Mouse (Mus musculus) right cerebral cortex, adult 2 months (tissue): ENCODE measurements at regions not wholly inside any gene's neighbourhood (a gene's known extent, or its start where the extent isn't known, plus 50 kb on each side); places are given as distances from the start of the nearest gene placed in this dataset.
A peak's percentile ranks its signal among the peaks of the same experiment; 100 is the strongest.

ENCODE experiments used
- DNase-seq, 2 experiments: peaks; one replicate each; pipeline ENCODE4 v3.0.0; 2021 to 2022; ENCODE audit warnings: low spot score in 2 of 2

- DNase-seq = no peak
Measured at GRCm38 (mm10) chr13:18063677-18064076, 70.5 kb upstream of the Yae1d1 start.

DNA sequence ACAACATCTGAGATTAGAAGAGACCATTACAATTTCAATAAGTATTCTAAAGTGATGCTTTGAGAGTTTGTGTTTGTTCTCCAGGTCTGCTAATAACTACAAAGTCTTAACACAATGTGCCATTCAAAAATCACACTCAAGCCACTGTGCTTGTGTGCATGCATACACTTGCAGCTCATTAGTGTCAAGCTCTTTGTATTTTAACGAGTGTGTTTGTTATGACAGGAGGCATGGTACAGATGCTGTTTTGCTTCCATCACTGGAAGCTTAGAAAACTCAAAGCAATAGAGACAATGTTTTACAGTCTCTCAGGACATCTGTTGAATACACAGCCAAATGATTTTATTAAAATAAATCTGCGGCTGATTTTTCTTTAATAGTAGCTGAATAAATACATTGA, 67.1 kb upstream of the Yae1d1 start:
- DNase-seq = no peak

GRCm38 (mm10) chr13:18057231-18057912, 64.2 kb upstream of the Yae1d1 start:
- DNase-seq = peak; percentile 74 to 84

DNA sequence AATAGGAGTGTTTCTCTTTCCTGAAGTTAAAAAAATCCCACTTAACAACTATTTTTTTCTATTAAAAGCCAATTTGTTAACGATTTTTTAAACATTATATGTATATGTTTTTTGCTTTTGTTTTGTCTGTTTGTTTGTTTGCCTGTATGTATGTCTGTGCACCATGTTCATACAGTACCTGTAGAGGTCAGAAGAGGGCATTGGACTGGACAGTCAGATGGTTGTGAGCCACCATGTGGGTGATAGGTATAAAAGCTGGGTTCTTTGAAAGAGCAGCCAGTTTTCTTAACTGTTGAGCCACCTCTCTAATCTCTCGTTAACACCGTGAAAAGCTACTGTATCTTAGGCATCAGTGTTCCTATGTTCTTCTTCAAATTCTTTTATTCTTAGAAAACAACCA, 63.7 kb upstream of the Yae1d1 start:
- DNase-seq = no peak

DNA sequence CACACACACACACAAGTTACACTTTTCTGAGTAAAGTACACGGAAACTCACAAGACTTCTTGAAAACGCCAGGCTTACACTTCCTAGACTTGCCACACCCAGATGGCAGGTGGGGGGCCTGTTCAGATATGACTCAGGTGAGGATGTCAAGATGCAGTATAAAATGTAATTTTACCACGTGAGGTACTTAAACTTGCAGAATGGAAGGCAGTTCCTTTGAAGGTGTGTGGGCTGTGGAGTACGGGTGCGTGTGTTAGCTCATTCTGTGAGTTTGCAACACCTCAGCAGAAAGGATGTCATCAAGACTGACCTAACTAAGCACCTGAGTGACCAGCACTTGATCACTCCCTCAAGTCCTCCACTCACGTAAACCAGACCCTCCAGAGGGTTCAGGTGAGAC, 50.0 kb upstream of the Yae1d1 start:
- no peak for DNase-seq
